Mouse (Mus musculus): ENCODE results near the gene Ppp1r1b.

Gene Ppp1r1b

GRCm38 (mm10) chr11:98345253-98345652 is 3.0 kb upstream of the Ppp1r1b start:
- intact Hi-C loops (cut with DNase I) = no loop called here

- intact Hi-C loops (cut with DNase I) = no loop called here
Measured at GRCm38 (mm10) chr11:98346168-98346567, 2.0 kb upstream of the Ppp1r1b start.

GRCm38 (mm10) chr11:98347385-98348082 is 670 bp upstream of the Ppp1r1b start:
- intact Hi-C loops (cut with DNase I) = no loop called here

GRCm38 (mm10) chr11:98349308-98349707 is 1.1 kb downstream of the Ppp1r1b start:
- intact Hi-C loops (cut with DNase I) = no loop called here

GRCm38 (mm10) chr11:98352272-98352990 is 4.2 kb downstream of the Ppp1r1b start:
- intact Hi-C loops (cut with DNase I) = no loop called here

GRCm38 (mm10) chr11:98353651-98354211 is 5.5 kb downstream of the Ppp1r1b start:
- intact Hi-C loops (cut with DNase I) = no loop called here

- intact Hi-C loops (cut with DNase I) = no loop called here
Measured at GRCm38 (mm10) chr11:98354445-98354844, 6.2 kb downstream of the Ppp1r1b start.

- intact Hi-C loops (cut with DNase I) = no loop called here
Measured at GRCm38 (mm10) chr11:98355732-98356299, 7.6 kb downstream of the Ppp1r1b start.

GRCm38 (mm10) chr11:98356625-98357394 is 8.6 kb downstream of the Ppp1r1b start:
- intact Hi-C loops (cut with DNase I) = no loop called here

GRCm38 (mm10) chr11:98357396-98358160 is 9.4 kb downstream of the Ppp1r1b start:
- intact Hi-C loops (cut with DNase I) = no loop called here

- intact Hi-C loops (cut with DNase I) = no loop called here
Measured at GRCm38 (mm10) chr11:98358161-98359083, 10.2 kb downstream of the Ppp1r1b start, which contains the start of gene Stard3. Gene Stard3 (plus strand): TSS chr11:98358368.

GRCm38 (mm10) chr11:98360866-98361521 is 12.8 kb downstream of the Ppp1r1b start:
- intact Hi-C loops (cut with DNase I) = no loop called here

- intact Hi-C loops (cut with DNase I) = no loop called here
Measured at GRCm38 (mm10) chr11:98363817-98364216, 15.6 kb downstream of the Ppp1r1b start.

GRCm38 (mm10) chr11:98364410-98364809 is 16.2 kb downstream of the Ppp1r1b start:
- intact Hi-C loops (cut with DNase I) = no loop called here

- intact Hi-C loops (cut with DNase I) = no loop called here
Measured at GRCm38 (mm10) chr11:98366290-98366689, 18.1 kb downstream of the Ppp1r1b start.

GRCm38 (mm10) chr11:98367171-98367862 is 19.1 kb downstream of the Ppp1r1b start:
- intact Hi-C loops (cut with DNase I) = no loop called here

GRCm38 (mm10) chr11:98367863-98368186 is 19.6 kb downstream of the Ppp1r1b start:
- intact Hi-C loops (cut with DNase I) = no loop called here

GRCm38 (mm10) chr11:98369337-98369736 is 21.1 kb downstream of the Ppp1r1b start:
- intact Hi-C loops (cut with DNase I) = no loop called here
